Mouse (Mus musculus) hindbrain, embryonic 11.5 days (tissue): ENCODE measurements around the gene Foxd2. TPM values are rescaled to one million over a fixed set of nuclear protein-coding genes. Genes with fewer than 3 reads are reported as not detected.

Source experiments
- ATAC-seq: fragments of 200-750 bp; cut with Nextera tagmentation; 2 replicates; pipeline ENCODE4 v1.8.0; 2017; ENCODE audit warnings: mild to moderate bottlenecking, moderate TSS enrichment, moderate library complexity; ENCODE audit not compliant: low FRiP score
- DNase-seq: peaks from one replicate; pipeline ENCODE4 v3.0.0-alpha.2; 2015; ENCODE audit warnings: low spot score
- H3K27ac ChIP-seq: fragments of 300-500 bp; sonication (generic); 2 replicates; pipeline ENCODE4 v1.5.1; 2014; ENCODE audit warnings: mild to moderate bottlenecking, low read depth, low read length
- H3K27me3 ChIP-seq: fragments of 300-500 bp; sonication (generic); 2 replicates; pipeline ENCODE4 v1.6.1; 2014; ENCODE audit warnings: mild to moderate bottlenecking, low read length, moderate library complexity, mixed read lengths; ENCODE audit not compliant: control insufficient read depth, insufficient read depth
- H3K36me3 ChIP-seq: fragments of 300-500 bp; sonication (generic); 2 replicates; pipeline ENCODE4 v1.6.1; 2014; ENCODE audit warnings: mild to moderate bottlenecking, low read length, moderate library complexity, mixed read lengths; ENCODE audit not compliant: control insufficient read depth, insufficient read depth
- H3K4me1 ChIP-seq: fragments of 300-500 bp; sonication (generic); replicated peaks from 2 replicates; pipeline ENCODE4 v1.6.1; 2014; ENCODE audit warnings: low read length, mixed read lengths; ENCODE audit not compliant: control insufficient read depth, insufficient read depth
- H3K4me2 ChIP-seq: fragments of 300-500 bp; sonication (generic); replicated peaks from 2 replicates; pipeline ENCODE4 v1.6.1; 2014; ENCODE audit warnings: mild to moderate bottlenecking, low read depth, low read length
- H3K4me3 ChIP-seq: fragments of 300-500 bp; sonication (generic); 2 replicates; pipeline ENCODE4 v1.5.1; 2014; ENCODE audit warnings: low read depth, low read length
- H3K9ac ChIP-seq: fragments of 300-500 bp; sonication (generic); 2 replicates; pipeline ENCODE4 v1.6.1; 2014; ENCODE audit warnings: low read depth, low read length
- H3K9me3 ChIP-seq: fragments of 300-500 bp; sonication (generic); 2 replicates; pipeline ENCODE4 v1.6.1; 2016; ENCODE audit warnings: low read length; ENCODE audit not compliant: control insufficient read depth
- WGBS: fragments of 180-500 bp; shearing (Covaris S2); extraction: QIAGEN DNeasy Blood & Tissue Kit; methylation state at CpG from one replicate; pipeline ENCODE4 v1.1.7; 2014; 5-methylcytosine and 5-hydroxymethylcytosine counted together
- polyA plus RNA-seq: library from polyadenylated mRNA; unstranded; fragments of >200 nt; fragmentation: Nextera tagmentation; extraction: Ambion mirVana; gene quantifications from 2 replicates; pipeline ENCODE4 v1.2.1, GENCODE M21; 2014

Gene Foxd2
- polyA plus RNA-seq, 1 experiment from 2014 or later: 0.93 TPM

- H3K9me3 ChIP-seq: no peaks in the 10 kb centered on the region
- H3K4me2 ChIP-seq: no peak overlapping the region
- DNase-seq (peak; percentile 31), ATAC-seq (no peak)
- H3K36me3 ChIP-seq: no peaks in the 10 kb centered on the region
- H3K27ac ChIP-seq: no peak overlapping the region
- H3K27me3 ChIP-seq: peaks cover 75% of the 10 kb centered on the region
- no peaks in the 10 kb centered on the region for H3K4me1 ChIP-seq
- no peak overlapping the region for H3K9ac ChIP-seq
- no peak overlapping the region for H3K4me3 ChIP-seq
- WGBS: 8% methylated on average over 3 of the region's 3 CpGs
Measured at GRCm38 (mm10) chr4:114899885-114900284, 8.8 kb downstream of the Foxd2 start.

- DNase-seq: peak; percentile 38
- Histone ChIP-seq H3K4me1 (no peaks in the 10 kb centered on the region), H3K27me3 (peaks cover 56% of the 10 kb centered on the region), H3K9me3 (no peaks in the 10 kb centered on the region), H3K36me3 (no peaks in the 10 kb centered on the region), H3K4me2 (no peak overlapping the region), H3K4me3 (no peak overlapping the region), H3K9ac (no peak overlapping the region), H3K27ac (no peak overlapping the region)
- 24% methylated on average over 4 of the region's 4 CpGs for WGBS
- no peak for ATAC-seq
Measured at GRCm38 (mm10) chr4:114897853-114898252, 10.8 kb downstream of the Foxd2 start.

GRCm38 (mm10) chr4:114882232-114882631 lies 26.4 kb downstream of the Foxd2 start:
- no peak overlapping the region for H3K9ac ChIP-seq
- WGBS: 90% methylated on average over 1 of the region's 1 CpGs
- no peaks in the 10 kb centered on the region for H3K36me3 ChIP-seq
- H3K4me2 ChIP-seq: no peak overlapping the region
- no peak overlapping the region for H3K27ac ChIP-seq
- H3K9me3 ChIP-seq: no peaks in the 10 kb centered on the region
- no peak for ATAC-seq
- no peak for DNase-seq
- no peaks in the 10 kb centered on the region for H3K4me1 ChIP-seq
- H3K27me3 ChIP-seq: no peaks in the 10 kb centered on the region
- H3K4me3 ChIP-seq: no peak overlapping the region

- Histone ChIP-seq H3K9ac (no peak overlapping the region), H3K4me3 (no peak overlapping the region), H3K4me1 (no peaks in the 10 kb centered on the region), H3K27me3 (no peaks in the 10 kb centered on the region), H3K27ac (no peak overlapping the region), H3K4me2 (no peak overlapping the region), H3K36me3 (no peaks in the 10 kb centered on the region), H3K9me3 (no peaks in the 10 kb centered on the region)
- DNase-seq (no peak), ATAC-seq (no peak)
- 39% methylated on average over 8 of the region's 8 CpGs for WGBS
Measured at GRCm38 (mm10) chr4:114876441-114876972, 32.2 kb downstream of the Foxd2 start.

- Histone ChIP-seq H3K9ac (no peak overlapping the region), H3K4me1 (no peaks in the 10 kb centered on the region), H3K4me3 (no peak overlapping the region), H3K9me3 (no peaks in the 10 kb centered on the region), H3K4me2 (no peak overlapping the region), H3K27ac (no peak overlapping the region), H3K36me3 (no peaks in the 10 kb centered on the region), H3K27me3 (no peaks in the 10 kb centered on the region)
- 47% methylated on average over 11 of the region's 11 CpGs for WGBS
- DNase-seq (peak; percentile 25), ATAC-seq (no peak)
Measured at GRCm38 (mm10) chr4:114869765-114870490, 38.7 kb downstream of the Foxd2 start.

- Histone ChIP-seq H3K9me3 (no peaks in the 10 kb centered on the region), H3K27me3 (no peaks in the 10 kb centered on the region), H3K4me2 (no peak overlapping the region), H3K27ac (no peak overlapping the region), H3K36me3 (no peaks in the 10 kb centered on the region), H3K4me3 (no peak overlapping the region), H3K9ac (no peak overlapping the region), H3K4me1 (no peaks in the 10 kb centered on the region)
- DNase-seq: no peak
- WGBS: 77% methylated on average over 5 of the region's 5 CpGs
- ATAC-seq: no peak
Measured at GRCm38 (mm10) chr4:114863166-114863565, 45.5 kb downstream of the Foxd2 start.

GRCm38 (mm10) chr4:114858426-114858825 lies 50.2 kb downstream of the Foxd2 start:
- DNase-seq (no peak), ATAC-seq (no peak)
- Histone ChIP-seq H3K4me1 (no peaks in the 10 kb centered on the region), H3K4me2 (no peak overlapping the region), H3K36me3 (no peaks in the 10 kb centered on the region), H3K27me3 (no peaks in the 10 kb centered on the region), H3K4me3 (no peak overlapping the region), H3K9ac (no peak overlapping the region), H3K27ac (no peak overlapping the region), H3K9me3 (no peaks in the 10 kb centered on the region)
- 51% methylated on average over 5 of the region's 5 CpGs for WGBS

Other genes starting within 250 kb of the Foxd2 start
- gene Gm12830, start 87.2 kb downstream of the Foxd2 start, polyA plus RNA-seq: not detected in 2 replicates
- not detected in 2 replicates for gene Foxe3, start 17.1 kb upstream of the Foxd2 start, polyA plus RNA-seq
- 134 and 150 TPM in 2 replicates for gene Cmpk1, start 78.4 kb upstream of the Foxd2 start, polyA plus RNA-seq
- gene Stil, start 91.3 kb upstream of the Foxd2 start, polyA plus RNA-seq: 18.3 and 23.0 TPM in 2 replicates
- gene Tal1, start 147.6 kb upstream of the Foxd2 start, polyA plus RNA-seq: 8.6 and 10.3 TPM in 2 replicates
- 12.8 and 16.0 TPM in 2 replicates for gene Pdzk1ip1, start 179.8 kb upstream of the Foxd2 start, polyA plus RNA-seq
- 0.75 and 0.79 TPM in 2 replicates for gene Cyp4x1, start 225.4 kb upstream of the Foxd2 start, polyA plus RNA-seq